Mouse (Mus musculus) cerebellum, postnatal 36 days (tissue): ENCODE measurements around the gene Sec14l1.
"Not testable (repeated sequence)": the region's sequence is repeated elsewhere in the genome, so short reads cannot be mapped to it uniquely, and the experiment has no call there.

Source experiments
- DNase-seq, 2 experiments: peaks; one replicate each; pipeline ENCODE4 v3.0.0; 2021 to 2022; ENCODE audit warnings: mixed read lengths in 2 of 2

Gene Sec14l1

DNA sequence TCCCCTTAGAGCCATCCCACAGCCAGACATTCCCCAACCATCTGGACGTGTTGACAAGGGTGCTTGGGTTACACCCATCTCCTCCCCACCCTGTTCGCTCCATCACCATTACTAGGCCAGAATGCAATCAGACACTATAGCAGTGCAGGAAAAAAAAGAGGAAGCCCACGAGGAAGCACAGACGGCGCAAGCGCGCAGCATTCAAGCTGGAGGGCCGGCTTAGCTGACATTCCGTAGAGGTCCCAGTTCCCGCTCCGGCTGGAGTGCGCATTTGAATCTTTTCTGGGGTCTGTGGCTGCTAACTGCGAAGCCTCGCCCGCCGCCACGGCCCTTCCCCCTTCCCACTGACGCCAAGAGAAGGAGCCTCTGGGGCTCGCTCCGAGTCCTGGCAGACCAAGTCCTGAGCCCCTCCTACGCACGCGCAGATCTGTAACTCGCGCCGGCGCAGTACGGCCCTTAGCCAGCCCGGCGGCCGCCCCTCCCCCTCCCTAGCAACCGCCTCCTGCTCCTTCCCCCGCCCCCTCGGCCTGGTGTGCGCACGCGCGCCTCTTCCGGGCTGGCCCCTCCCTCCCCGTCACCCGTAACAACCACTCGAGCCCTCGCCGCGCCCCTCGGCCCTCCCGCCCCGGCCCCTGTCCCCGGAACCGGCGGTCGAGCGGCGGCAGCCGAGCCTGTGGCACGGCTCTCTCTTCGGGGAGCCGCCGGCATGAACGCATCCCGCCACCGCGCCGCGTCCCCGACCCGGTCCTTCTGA, at the start of gene Sec14l1:
TSS of gene Sec14l1 (plus strand) at position 577 of the 754 bp plus-strand sequence.
- peak; percentile 100 for DNase-seq

DNA sequence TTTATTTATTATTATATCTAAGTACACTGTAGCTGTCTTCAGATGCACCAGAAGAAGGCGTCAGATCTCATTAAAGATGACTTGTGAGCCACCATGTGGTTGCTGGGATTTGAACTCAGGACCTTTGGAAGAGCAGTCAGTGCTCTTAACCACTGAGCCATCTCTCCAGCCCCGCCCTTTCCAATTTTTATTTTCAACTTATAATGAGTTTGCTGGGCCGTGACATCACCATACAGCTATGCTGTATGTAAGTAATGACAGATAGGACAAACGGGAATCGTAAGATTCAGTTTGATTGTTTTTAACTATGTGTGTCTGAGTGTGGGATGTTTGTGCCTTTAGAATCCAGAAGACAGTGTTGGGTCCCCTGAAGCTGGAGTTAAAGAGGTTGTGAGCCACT, 49.4 kb upstream of the Sec14l1 start:
- not testable (repeated sequence) for DNase-seq

DNA sequence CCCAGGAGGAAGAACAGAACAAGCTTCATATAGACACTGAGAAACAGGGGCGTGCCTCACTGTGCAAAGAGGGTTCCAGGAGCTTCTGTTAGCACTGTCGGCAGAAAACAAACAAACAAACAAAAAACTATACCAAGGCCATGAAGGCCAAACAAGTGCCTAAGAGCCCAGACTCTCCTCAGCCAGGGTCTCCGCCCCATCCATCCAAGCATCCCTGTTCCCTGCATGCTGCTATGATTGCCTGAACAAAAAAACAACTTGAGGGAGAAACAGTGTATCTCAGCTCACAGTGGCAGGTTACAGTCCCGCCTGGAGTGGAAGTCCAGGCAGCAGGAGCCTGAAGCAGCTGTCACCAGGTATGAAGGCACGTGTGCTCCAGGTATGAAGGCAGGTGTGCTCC, 48.2 kb upstream of the Sec14l1 start:
- no peak for DNase-seq

DNA sequence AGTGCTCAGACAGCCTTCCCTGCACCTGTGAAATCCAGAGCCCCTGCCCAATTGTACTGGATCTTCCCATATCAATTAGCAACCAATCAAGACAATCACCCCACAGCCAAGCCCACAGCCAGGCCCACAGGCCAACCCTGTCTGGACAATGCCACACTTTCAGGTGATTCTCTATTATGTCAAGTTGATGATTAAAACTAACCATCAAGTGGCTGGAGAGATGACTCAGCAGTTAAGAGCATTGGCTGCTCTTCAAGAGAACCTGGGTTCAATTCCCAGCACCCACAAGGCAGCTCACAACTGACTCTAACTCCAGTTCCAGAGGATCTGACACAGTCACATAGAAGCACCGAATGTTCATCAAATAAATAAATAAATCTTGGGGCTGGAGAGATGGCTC, 46.6 kb upstream of the Sec14l1 start:
- DNase-seq: no peak

DNA sequence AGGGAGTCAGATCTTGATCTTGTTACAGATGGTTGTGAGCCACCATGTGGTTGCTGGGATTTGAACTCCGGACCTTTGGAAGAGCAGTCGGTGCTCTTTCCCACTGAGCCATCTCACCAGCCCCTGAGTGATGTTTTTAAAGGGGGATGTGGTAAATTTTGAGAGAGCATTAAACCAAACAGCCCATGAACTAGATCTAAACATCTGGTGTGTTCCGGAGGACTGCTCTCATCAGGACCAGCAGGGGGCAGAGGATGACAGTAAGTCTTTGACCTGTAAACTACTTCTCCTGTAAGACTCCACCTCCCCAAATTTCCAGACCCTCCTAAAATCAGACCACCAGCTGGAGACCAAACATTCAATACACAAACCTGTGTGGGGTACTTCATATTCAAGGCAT, 45.9 kb upstream of the Sec14l1 start:
- DNase-seq: no peak

DNA sequence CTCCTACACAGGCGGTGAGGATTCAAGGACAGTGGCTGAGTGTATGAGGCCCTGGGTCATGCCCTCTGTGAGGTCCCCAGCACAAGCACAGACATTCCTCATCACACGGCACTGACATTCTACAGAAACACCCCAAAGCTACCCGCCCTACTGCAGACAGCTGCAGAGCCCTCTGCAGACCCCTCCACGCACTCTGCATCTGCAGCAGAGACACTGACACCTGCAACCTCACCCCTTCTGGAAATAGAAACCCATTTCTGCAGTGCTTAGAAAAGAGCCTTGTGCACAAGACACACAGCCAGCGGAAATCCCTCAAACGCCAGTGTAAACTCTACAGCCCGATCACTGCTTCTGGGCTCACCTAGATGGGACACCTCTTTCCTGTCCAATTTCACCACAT, 44.3 kb upstream of the Sec14l1 start:
- no peak for DNase-seq

DNA sequence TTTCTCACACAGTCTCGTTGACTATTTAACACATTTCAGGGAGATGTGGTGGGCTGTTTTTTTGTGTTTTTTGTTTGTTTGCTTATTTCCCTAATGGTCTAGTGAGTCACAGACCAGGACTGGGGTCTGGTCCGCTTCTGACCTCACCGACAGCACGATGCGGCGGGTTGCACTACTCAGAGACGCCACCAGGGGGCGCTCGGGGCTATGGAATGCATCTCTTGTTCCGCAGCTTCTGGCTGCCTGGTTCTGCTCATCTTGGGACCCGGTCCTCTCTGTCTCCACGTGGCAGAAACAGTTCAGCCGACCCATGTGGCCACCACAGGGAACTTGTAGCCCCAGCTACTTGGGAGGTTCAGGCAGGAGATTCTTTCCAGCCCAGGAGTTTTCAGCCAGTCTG, 42.8 kb upstream of the Sec14l1 start:
- DNase-seq: peak; percentile 87 to 88

DNA sequence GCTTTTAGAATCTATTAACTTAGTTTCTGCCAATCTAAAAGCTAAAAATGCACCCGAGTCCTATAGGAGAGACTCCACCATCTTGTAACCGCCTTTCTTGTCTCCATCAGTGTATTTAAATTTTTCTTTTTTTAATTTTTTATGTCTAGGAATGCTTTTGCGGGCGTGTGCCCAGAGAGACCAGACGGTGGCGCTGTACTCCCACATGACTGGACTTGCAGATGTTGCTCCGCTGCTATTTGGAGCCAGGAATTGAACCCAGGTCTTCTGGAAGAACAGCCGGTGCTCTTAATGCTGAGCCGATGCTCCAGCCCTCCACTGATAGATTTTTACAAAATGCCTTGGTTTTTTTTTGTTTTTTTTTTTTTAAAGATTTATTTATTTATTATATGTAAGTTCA, 41.5 kb upstream of the Sec14l1 start:
- DNase-seq: no peak

DNA sequence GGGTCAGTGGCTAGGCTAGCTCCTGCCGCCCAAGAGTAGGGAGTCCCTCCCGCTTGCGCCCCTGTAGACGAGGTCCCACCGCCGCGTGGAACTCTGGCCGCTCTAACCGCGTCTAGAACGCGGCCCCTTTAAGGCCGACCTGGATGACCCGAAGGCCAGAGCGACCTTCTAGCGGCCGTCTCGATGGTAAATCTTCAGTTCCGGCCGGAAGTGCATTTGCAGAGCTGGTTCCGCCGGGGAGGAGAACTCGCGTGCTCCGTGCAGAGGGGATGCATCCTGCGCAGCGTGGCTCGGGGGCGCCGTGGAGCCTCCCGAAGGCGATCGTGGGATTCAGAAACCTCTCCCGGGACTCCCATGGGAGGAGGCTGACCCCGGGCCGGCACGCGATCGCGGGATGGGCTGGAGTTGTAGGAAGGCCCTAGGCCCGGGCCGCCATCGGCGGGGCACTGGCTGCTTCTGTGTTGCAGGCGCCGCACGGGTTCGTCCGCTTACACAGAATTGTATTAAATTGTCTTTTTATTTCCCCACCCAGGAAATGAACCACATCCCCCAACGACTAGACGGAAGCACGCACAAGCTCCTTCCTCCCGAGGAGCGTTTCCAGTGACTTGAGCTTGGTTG, 38.3 kb upstream of the Sec14l1 start:
- DNase-seq: peak; percentile 84

DNA sequence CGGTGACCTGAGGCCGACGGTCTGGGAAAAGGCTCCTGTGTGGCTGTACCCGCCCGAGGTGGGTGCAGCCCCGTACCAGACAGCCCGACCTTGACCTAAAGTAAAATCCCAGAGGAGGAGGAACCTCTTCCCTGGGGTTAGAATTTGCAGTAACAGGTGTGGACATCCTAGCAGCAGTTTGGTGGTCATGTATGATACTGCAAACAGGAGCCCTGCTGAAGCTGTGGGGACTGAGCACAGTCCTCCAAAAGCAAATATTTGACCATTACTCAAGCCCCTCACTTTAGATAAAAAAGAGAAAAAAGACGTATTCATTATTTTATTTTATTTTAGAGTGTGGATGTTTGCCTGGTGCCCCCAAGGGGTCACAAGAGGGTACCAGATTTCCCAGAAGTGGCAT, 37.7 kb upstream of the Sec14l1 start:
- DNase-seq: no peak

DNA sequence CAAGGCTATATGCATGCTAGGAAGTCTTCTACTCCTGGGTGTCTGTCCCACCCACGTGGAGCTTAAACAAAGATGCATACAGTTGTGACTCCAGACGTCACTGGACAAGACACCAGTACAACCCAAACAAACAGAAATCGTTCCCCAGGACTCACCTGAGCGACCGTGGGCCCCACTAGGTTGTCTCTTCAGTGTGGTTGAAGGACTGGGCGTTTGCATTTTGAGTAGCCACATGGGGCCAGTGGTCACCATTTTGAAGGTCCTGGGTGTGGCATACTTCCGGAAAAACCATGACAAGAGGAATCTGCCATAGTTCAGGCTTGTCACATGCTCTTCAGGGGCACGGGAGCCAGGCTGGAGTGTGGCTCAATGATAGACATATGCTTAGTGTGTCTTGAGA, 37.1 kb upstream of the Sec14l1 start:
- no peak for DNase-seq

DNA sequence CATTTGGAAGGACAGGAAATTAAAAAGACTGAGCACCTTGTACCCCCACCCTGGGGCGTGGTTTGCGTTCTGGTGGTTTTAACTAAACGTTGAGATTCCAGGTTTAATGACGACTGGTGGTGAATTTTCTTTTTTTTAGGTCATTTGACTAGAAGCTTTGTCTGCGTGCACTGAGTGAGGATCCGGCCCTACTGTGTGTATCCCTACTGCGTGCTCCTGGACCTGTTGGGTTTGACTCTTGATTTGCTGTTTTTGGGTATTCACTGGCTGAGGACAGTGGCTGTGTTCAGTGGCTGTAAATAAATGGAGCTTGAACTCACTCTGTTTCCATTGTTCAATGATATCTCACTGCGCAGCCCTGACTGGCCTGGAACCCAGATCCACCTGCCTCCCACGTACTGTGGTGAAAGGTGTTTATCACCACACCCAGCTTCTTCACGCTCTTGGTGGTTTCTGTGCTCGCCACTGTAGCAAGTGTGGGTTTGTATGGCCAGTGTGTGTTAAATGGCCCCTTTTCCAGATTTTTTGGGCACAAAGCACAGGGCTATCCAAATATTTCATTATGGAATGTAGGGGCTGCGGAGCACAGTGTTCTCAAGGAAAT, 36.2 kb upstream of the Sec14l1 start:
- no peak for DNase-seq

DNA sequence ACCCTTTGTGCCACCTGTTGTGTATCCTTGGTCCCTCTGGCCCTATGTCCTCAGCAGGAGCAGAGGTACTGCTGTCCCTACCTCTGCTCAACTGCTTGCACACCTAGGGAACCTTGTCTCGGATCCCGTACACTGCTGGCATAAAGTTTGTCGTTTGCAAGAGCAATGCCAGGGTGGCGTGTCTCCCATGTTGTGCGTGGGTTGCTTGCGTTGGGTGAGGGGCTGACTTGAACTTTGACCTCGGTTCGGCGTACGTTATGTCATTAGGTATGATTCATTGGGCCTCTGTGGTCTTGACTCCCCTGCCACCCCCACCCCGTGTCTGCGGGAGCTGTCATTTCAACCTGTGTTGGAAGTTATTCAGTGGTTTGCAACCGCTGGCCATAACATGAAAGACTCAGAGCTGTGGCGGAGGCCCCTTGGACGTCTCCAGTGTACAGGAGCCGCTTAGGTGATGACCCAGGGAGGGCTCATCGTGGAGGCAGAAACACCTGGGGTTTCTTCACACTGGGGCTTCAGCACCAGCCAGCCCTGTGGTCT, 35.2 kb upstream of the Sec14l1 start:
- no peak for DNase-seq

DNA sequence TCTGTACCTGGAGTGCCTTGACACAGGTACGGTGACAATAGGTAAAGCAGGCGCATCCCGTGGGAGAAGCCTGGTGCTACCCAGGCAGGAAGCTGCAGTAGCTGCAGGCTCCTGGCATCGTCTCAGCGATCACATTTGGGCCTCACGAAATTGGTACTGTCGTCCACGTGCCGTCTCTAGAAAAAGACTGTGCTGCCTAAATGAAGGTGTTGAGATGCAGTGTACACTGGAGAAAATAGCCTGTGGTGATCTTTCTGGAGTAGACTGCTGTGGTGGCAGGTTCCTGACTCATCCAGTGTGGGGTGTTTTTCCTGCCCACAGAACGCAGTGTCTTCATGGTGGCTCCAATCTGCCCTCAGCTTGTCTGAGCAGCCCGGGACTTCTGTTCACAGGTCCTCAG, 34.8 kb upstream of the Sec14l1 start:
- DNase-seq: no peak

DNA sequence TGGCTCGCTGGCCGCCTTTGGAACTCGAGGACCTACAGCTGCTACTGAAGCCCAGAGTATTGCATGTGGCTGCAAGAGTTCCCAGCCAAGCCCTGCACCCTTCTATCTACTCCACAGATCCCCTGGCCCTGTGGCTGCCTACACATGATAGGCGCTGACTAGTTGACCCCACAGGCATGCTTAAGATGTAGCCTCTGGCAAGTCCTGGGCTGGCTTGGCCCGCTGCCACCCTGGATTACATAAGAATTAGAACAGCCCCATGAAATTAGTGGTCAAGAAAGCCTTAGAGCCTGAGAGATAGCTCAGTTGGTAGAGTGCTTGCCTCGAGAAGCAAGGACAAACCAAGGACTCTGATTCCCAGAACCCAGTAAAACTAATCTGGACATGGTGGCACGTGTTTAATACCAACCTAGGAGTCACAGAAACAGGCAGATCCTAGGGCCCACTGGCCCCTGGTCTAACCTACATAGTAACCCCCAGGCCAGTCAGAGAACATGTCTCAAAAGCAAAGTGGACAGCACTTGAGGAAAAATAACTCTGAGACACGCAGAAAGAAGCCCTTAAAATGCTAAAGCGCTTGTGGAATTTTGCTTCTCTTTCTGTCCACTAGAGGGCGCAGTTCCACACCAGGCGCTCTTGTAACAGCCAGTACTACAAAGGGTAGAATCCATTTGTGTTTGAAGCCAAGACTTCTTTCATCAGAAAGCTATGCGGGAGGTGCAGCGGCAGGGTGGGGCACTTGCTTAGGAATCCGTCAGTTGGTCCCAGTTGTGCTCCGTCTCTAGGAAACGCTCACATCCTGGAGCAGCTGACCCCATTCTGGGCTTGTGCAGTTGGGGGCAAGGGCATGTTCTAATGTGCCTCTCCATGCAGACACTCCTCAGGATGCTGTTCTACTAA, 33.6 kb upstream of the Sec14l1 start:
- DNase-seq: peak; percentile 68 to 81

DNA sequence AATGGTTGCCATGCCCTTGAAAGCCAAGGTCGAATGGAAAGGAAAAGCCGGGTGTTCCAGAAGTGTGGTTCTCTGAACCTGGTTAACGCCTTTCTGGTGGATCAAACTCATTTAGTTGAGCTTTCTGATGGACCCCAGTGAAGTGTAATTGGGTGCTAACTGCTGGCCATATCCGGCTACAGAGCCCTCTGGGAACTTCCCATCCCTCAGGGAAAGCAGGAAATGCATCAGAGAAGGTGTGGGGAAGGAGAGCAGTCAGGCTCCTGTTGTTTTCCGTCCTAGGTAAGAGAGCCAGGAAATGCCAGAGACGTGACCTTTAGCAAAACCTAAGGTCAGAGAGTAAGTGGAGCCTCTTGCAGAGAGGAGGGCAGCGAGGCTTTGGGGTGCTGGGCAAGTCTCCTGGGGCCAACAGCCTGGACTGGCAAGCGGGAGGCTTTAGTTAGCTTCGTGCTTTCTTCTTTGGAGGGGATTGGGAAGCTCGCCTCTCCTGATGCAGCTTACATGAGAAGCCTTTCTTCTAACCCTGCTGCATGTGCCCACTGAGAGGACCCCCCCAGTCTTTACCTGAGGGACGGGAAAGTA, 32.5 kb upstream of the Sec14l1 start:
- no peak for DNase-seq

DNA sequence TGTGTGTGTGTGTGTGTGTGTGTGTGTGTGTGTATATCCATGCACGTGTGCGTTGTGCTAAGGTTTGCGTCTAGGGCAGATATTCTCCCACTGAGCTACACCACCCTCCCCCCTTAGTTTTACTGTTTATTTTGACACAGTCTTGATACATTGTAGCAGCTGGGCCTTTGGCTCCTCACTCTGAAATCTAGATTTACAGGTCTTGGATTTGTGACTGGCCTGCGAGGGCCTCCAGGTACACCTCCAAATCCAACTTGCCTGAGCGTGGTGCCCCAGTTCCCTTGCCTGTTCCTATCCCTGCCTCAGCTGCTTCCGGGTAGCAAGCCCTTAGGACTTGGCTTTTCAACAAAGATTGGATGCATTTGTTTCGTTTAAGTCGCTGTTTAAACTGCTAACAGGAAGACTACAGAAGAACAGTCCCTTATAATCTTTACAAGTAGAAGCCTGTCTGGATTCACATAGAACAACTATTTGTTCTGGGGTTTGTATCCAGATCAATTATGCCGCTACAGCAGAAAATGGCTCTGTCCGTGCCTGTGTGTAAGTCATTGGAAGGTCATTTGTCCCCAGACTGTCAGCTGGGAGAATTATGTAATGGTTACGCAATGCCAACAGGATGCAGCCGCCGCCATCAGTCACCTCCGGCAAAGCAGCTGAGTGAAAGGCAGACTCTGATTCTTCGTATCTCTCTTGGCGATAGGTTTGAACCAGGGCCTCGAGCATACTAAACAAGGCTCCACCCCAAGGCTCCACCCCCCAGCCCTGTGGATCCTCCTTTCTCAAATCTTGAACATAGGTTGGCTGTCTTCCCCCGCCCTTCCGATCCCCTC, 31.7 kb upstream of the Sec14l1 start:
- no peak for DNase-seq

DNA sequence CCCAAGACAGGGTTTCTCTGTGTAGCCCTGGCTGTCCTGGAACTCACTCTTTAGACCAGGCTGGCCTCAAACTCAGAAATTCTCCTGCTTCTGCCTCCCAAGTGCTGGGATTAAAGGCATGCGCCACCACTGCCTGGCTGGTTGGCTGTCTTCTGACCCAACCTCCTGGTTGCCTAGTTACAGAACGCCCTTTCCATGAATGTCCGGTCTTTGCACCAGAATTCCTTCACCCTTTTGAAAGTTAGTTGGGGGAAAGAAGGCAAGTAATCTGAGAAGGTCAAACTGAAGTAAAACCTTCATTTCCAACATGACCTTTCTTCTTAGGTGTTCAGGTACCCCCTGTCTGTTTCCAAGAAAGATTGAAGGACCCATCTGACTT, 31.1 kb upstream of the Sec14l1 start:
- DNase-seq: not testable (repeated sequence)

DNA sequence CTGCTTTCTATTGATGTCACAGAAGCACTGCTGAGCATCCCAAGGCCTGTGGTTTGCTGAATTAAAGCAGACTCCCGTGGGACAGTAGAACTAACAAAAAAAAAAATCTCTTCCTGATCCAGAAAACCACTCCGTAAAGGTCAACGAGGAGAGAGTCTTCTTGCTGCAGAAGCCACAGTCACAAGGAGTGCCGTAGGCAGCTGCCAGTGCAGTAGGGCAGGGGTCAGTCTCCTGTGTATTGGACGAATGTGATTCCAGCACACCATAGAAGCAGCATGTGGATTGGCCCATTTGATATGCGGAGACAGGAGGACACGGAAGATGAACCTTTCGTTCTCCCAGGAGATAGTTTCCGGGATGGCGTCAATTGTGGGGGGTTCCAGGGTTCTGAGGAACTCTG, 28.8 kb upstream of the Sec14l1 start:
- no peak for DNase-seq

DNA sequence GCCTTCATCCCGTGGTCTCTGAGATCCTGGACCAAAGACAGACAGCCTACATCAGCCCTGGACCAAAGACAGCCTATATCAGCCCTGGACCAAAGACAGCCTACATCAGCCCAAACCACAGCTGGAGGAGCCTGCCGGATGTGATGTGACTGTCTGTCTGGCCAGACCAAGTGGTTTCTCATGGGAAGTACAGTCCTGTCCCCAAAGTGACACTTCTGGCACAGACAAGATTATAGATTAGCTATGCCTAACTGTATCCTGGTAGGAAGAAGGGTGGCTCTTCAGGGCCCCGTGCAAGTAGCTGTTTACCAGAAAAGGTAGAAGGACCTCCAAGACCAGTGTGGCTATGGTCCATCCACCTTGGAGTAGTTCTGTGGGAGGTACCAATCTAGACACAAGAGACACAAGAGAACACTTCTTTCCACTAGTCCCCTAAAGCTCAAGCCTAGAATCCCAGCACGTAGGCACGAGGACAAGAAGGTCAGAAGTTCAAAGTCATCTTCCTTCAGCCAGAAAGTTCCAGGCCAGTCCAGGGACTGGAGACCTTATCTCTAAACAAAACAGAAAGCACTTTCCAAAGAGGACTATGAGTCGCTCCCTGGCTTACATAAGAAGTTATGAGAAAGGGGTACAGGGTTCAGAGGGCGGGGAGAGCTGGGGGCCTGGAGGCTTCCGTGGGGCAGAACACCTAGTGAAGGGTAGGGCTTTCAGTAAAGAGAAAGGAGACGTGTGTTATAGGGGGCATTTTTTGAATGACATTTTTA, 27.8 kb upstream of the Sec14l1 start:
- no peak for DNase-seq
